Mouse (Mus musculus) hindbrain, embryonic 10.5 days (tissue): Measurements from ENCODE around the gene Slc12a6. TPM values are rescaled to one million over a fixed set of nuclear protein-coding genes. Genes with fewer than 3 reads are reported as not detected.

Experiments used
- DNase-seq: peaks from one replicate; pipeline ENCODE4 v3.0.0-alpha.2; 2017; ENCODE audit warnings: low spot score
- H3K27ac ChIP-seq: fragments of 300-500 bp; sonication (generic); 2 replicates; pipeline ENCODE4 v1.5.1; 2016; ENCODE audit warnings: mild to moderate bottlenecking, moderate library complexity
- H3K27me3 ChIP-seq: fragments of 300-500 bp; sonication (generic); 2 replicates; pipeline ENCODE4 v1.6.1; 2016; ENCODE audit warnings: mild to moderate bottlenecking; ENCODE audit not compliant: poor library complexity, insufficient read depth, severe bottlenecking
- H3K36me3 ChIP-seq: fragments of 300-500 bp; sonication (generic); 2 replicates; pipeline ENCODE4 v1.6.1; 2016; ENCODE audit warnings: mild to moderate bottlenecking, moderate library complexity
- H3K4me1 ChIP-seq: fragments of 300-500 bp; sonication (generic); replicated peaks from 2 replicates; pipeline ENCODE4 v1.6.1; 2016; ENCODE audit warnings: mild to moderate bottlenecking
- H3K4me3 ChIP-seq: fragments of 300-500 bp; sonication (generic); 2 replicates; pipeline ENCODE4 v1.5.1; 2016; ENCODE audit warnings: mild to moderate bottlenecking, moderate library complexity
- H3K9me3 ChIP-seq: fragments of 300-500 bp; sonication (generic); 2 replicates; pipeline ENCODE4 v1.6.1; 2016; ENCODE audit warnings: mild to moderate bottlenecking, moderate library complexity
- WGBS: fragments of 180-500 bp; shearing (Covaris S2); methylation state at CpG from one replicate; pipeline ENCODE4 v1.1.7; 2016; 5-methylcytosine and 5-hydroxymethylcytosine counted together
- polyA plus RNA-seq: library from polyadenylated mRNA; unstranded; fragments of >200 nt; fragmentation: Nextera tagmentation; extraction: Ambion mirVana; gene quantifications from 2 replicates; pipeline ENCODE4 v1.2.1, GENCODE M21; 2016

The Slc12a6 gene
- polyA plus RNA-seq, 1 experiment from 2014 or later, result 8.7 TPM

GRCm38 (mm10) chr2:112391346-112392000 is 125.8 kb downstream of the Slc12a6 start:
- no peaks in the 10 kb centered on the region for H3K4me1 ChIP-seq
- no peaks in the 10 kb centered on the region for H3K27me3 ChIP-seq
- H3K4me3 ChIP-seq, result no peak overlapping the region
- no peaks in the 10 kb centered on the region for H3K36me3 ChIP-seq
- DNase-seq, result no peak
- 94% methylated on average over 4 of the region's 4 CpGs for WGBS
- no peaks in the 10 kb centered on the region for H3K9me3 ChIP-seq
- H3K27ac ChIP-seq, result no peak overlapping the region

- DNase-seq, result no peak
- no peaks in the 10 kb centered on the region for H3K27me3 ChIP-seq
- WGBS, result 90% methylated on average over 1 of the region's 1 CpGs
Observed at GRCm38 (mm10) chr2:112392689-112393088, 127.1 kb downstream of the Slc12a6 start.

GRCm38 (mm10) chr2:112393958-112394357 is 128.3 kb downstream of the Slc12a6 start:
- Histone ChIP-seq H3K4me1 (no peaks in the 10 kb centered on the region), H3K4me3 (no peak overlapping the region), H3K36me3 (no peaks in the 10 kb centered on the region), H3K27ac (no peak overlapping the region), H3K27me3 (no peaks in the 10 kb centered on the region), H3K9me3 (no peaks in the 10 kb centered on the region)
- no peak for DNase-seq

More at GRCm38 (mm10) chr2:112392689-112393088, 127.1 kb downstream of the Slc12a6 start:
- Histone ChIP-seq H3K4me3 (no peak overlapping the region), H3K27ac (no peak overlapping the region), H3K36me3 (no peaks in the 10 kb centered on the region), H3K9me3 (no peaks in the 10 kb centered on the region), H3K4me1 (no peaks in the 10 kb centered on the region)

- Histone ChIP-seq H3K9me3 (no peaks in the 10 kb centered on the region), H3K36me3 (no peaks in the 10 kb centered on the region), H3K4me1 (no peaks in the 10 kb centered on the region), H3K4me3 (no peak overlapping the region), H3K27ac (no peak overlapping the region), H3K27me3 (no peaks in the 10 kb centered on the region)
- WGBS, result 76% methylated on average over 1 of the region's 1 CpGs
- DNase-seq, result no peak
Observed at GRCm38 (mm10) chr2:112396649-112397048, 131.0 kb downstream of the Slc12a6 start.

- 98% methylated on average over 3 of the region's 3 CpGs for WGBS
- no peak for DNase-seq
- H3K27ac ChIP-seq, result no peak overlapping the region
- no peaks in the 10 kb centered on the region for H3K9me3 ChIP-seq
- H3K36me3 ChIP-seq, result peaks cover 56% of the 10 kb centered on the region
- H3K4me1 ChIP-seq, result no peaks in the 10 kb centered on the region
- no peak overlapping the region for H3K4me3 ChIP-seq
- no peaks in the 10 kb centered on the region for H3K27me3 ChIP-seq
Observed at GRCm38 (mm10) chr2:112407030-112407429, 141.4 kb downstream of the Slc12a6 start.

Other genes with a start within 250 kb of the Slc12a6 start
- not detected in 2 replicates for gene Olfr1311, start 241.4 kb upstream of the Slc12a6 start, polyA plus RNA-seq
- not detected in 2 replicates for gene Olfr1312, start 215.6 kb upstream of the Slc12a6 start, polyA plus RNA-seq
- not detected in 2 replicates for gene Olfr1313, start 188.0 kb upstream of the Slc12a6 start, polyA plus RNA-seq
- not detected in 2 replicates for gene Olfr1314, start 169.0 kb upstream of the Slc12a6 start, polyA plus RNA-seq
- gene Olfr1315-ps1, start 150.4 kb upstream of the Slc12a6 start, polyA plus RNA-seq, result not detected in 2 replicates
- gene Olfr1316, start 130.8 kb upstream of the Slc12a6 start, polyA plus RNA-seq, result not detected in 2 replicates
- gene Olfr1317, start 125.5 kb upstream of the Slc12a6 start, polyA plus RNA-seq, result not detected in 2 replicates
- gene Olfr1318, start 111.6 kb upstream of the Slc12a6 start, polyA plus RNA-seq, result not detected in 2 replicates
- 13.3 and 14.8 TPM in 2 replicates for gene Lpcat4, start 26.4 kb upstream of the Slc12a6 start, polyA plus RNA-seq
- gene Nutm1, start 6.5 kb upstream of the Slc12a6 start, polyA plus RNA-seq, result not detected in 2 replicates
- gene Nop10, start 3.9 kb upstream of the Slc12a6 start, polyA plus RNA-seq, result 178 and 208 TPM in 2 replicates
- not detected in 2 replicates for gene Gm21985, start 489 bp downstream of the Slc12a6 start, polyA plus RNA-seq
- gene Emc4, start 102.2 kb downstream of the Slc12a6 start, polyA plus RNA-seq, result 119 and 140 TPM in 2 replicates
- 37.7 and 42.1 TPM in 2 replicates for gene Katnbl1, start 113.4 kb downstream of the Slc12a6 start, polyA plus RNA-seq
- gene Emc7, start 189.2 kb downstream of the Slc12a6 start, polyA plus RNA-seq, result 12.0 and 12.3 TPM in 2 replicates
- not detected in 2 replicates for gene Chrm5, start 214.9 kb downstream of the Slc12a6 start, polyA plus RNA-seq
- gene Aven, start 227.1 kb downstream of the Slc12a6 start, polyA plus RNA-seq, result 6.3 and 7.4 TPM in 2 replicates